Comparison of ENCODE assay signal across 1 mouse cellular context in the genomic region with DNA sequence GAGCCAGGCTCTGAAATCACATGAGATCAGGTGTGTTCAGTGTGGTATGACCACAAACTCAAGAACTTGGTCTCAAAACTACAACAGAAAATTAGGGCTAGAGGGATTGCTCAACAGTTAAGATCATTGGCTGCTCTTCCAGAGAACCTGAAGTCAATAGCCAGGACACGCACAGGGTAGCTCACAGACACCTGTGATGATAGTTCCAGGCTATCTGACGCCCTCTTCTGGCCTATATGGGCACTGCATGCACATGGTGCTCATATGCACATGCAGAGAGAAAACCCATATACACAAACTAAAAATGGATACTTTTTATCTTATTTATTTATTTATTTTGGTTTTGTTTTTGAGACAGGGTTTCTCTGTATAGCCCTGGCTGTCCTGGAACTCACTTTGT.
TF ChIP-seq lines count a peak whose summit lies in the region.

No protein-coding gene starts in this region.

TF ChIP-seq in CH12.LX, 34 proteins besides CTCF, POLR2A, EP300 and RAD21 (continued from another document):
- TF ChIP-seq CHD1 (IDR thresholded peaks at IDR 0.05; ENCODE audit: low read depth, low read length) = no peak
- no peak for TF ChIP-seq ELF1 (IDR thresholded peaks at IDR 0.05; ENCODE audit: low read depth, low read length)
- TF ChIP-seq MAZ (IDR thresholded peaks at IDR 0.05; ENCODE audit: low read depth, low read length) = no peak
- no peak for TF ChIP-seq USF2 (conservative IDR thresholded peaks at IDR 0.05; ENCODE audit: low read depth, low read length)
- TF ChIP-seq KAT2A (IDR thresholded peaks at IDR 0.05; ENCODE audit: insufficient replicate concordance, low read length) = no peak
